Mouse (Mus musculus) adrenal gland, adult 2 months (tissue): ENCODE measurements at regions not wholly inside any gene's neighbourhood (a gene's known extent, or its start where the extent isn't known, plus 50 kb on each side); places are given as distances from the start of the nearest gene placed in this dataset.

Source experiments
- DNase-seq: peaks from one replicate; pipeline ENCODE4 v3.0.0; 2021

- DNase-seq: no peak
Measured at GRCm38 (mm10) chr1:23602710-23603291, 158.8 kb upstream of the B3gat2 start.

GRCm38 (mm10) chr1:23629366-23629765, 132.2 kb upstream of the B3gat2 start:
- no peak for DNase-seq

GRCm38 (mm10) chr1:23645093-23645492, 116.5 kb upstream of the B3gat2 start:
- peak; percentile 50 for DNase-seq

GRCm38 (mm10) chr1:23648875-23649506, 112.6 kb upstream of the B3gat2 start:
- no peak for DNase-seq

- DNase-seq: no peak
Measured at GRCm38 (mm10) chr1:23649886-23650285, 111.7 kb upstream of the B3gat2 start.

- no peak for DNase-seq
Measured at GRCm38 (mm10) chr1:23653628-23654027, 107.9 kb upstream of the B3gat2 start.

GRCm38 (mm10) chr1:23655768-23656167, 105.8 kb upstream of the B3gat2 start:
- no peak for DNase-seq

GRCm38 (mm10) chr1:23656302-23656701, 105.3 kb upstream of the B3gat2 start:
- no peak for DNase-seq

GRCm38 (mm10) chr1:23656718-23657117, 104.8 kb upstream of the B3gat2 start:
- no peak for DNase-seq

GRCm38 (mm10) chr1:23670514-23670913, 91.0 kb upstream of the B3gat2 start:
- no peak for DNase-seq

- DNase-seq: no peak
Measured at GRCm38 (mm10) chr1:23674357-23674756, 87.2 kb upstream of the B3gat2 start.

GRCm38 (mm10) chr1:23676301-23676700, 85.3 kb upstream of the B3gat2 start:
- DNase-seq: no peak

- no peak for DNase-seq
Measured at GRCm38 (mm10) chr1:23689398-23689797, 72.2 kb upstream of the B3gat2 start.

- peak; percentile 10 for DNase-seq
Measured at GRCm38 (mm10) chr1:23705489-23705888, 56.1 kb upstream of the B3gat2 start.

GRCm38 (mm10) chr1:23706450-23706849, 55.1 kb upstream of the B3gat2 start:
- no peak for DNase-seq
